In genomic region chr7:89339142-89339435, GRCm38 (mm10) we compare ENCODE assay signal across 8 mouse cellular contexts.
DNase-seq lines count a peak whose midpoint lies in the region; ATAC-seq and TF ChIP-seq lines count a peak whose summit lies in the region.

No protein-coding gene starts in this region.

- no peak for TF ChIP-seq POLR2A in cortical plate, adult 2 months (IDR thresholded peaks at IDR 0.05; ENCODE audit: extremely low read depth, insufficient read depth, low read length)
- TF ChIP-seq POLR2A in myocyte (IDR thresholded peaks at IDR 0.05; ENCODE audit: insufficient read length, low read depth) = no peak

- no peaks in the 10 kb centered on the region for H3K9me3 ChIP-seq in kidney, embryonic 16.5 days (ENCODE audit: low read length)
- H3K9me3 ChIP-seq in intestine, embryonic 15.5 days = no peaks in the 10 kb centered on the region

- peak overlapping the region; percentile 98 for H3K4me3 ChIP-seq in kidney, embryonic 16.5 days (ENCODE audit: low read length)
- H3K4me3 ChIP-seq in cortical plate, adult 2 months (ENCODE audit: insufficient read depth, low read length) = peak overlapping the region; percentile 97
- peak overlapping the region; percentile 69 for H3K4me3 ChIP-seq in intestine, embryonic 15.5 days (replicated peaks)
- H3K4me3 ChIP-seq in myocyte = peak overlapping the region; percentile 68

- peak; percentile 46 for ATAC-seq in kidney, embryonic 16.5 days (ENCODE audit: low FRiP score, low TSS enrichment)
- peak; percentile 73 for ATAC-seq in intestine, embryonic 15.5 days

- H3K27ac ChIP-seq in kidney, embryonic 16.5 days (ENCODE audit: low read length) = no peak overlapping the region
- peak overlapping the region; percentile 70; the same call in 1 of the 2 replicates for H3K27ac ChIP-seq in cortical plate, adult 2 months (ENCODE audit: insufficient read depth, low read length)
- H3K27ac ChIP-seq in intestine, embryonic 15.5 days = peak overlapping the region; percentile 60; the same call in 1 of the 2 replicates

- peak overlapping the region; percentile 82 for H3ac ChIP-seq in myocyte (ENCODE audit: control insufficient read depth, insufficient read length)

- H3K27me3 ChIP-seq in kidney, embryonic 16.5 days (ENCODE audit: insufficient read depth, low read length) = no peaks in the 10 kb centered on the region
- H3K27me3 ChIP-seq in intestine, embryonic 15.5 days (replicated peaks) = no peaks in the 10 kb centered on the region
- H3K27me3 ChIP-seq in myocyte (ENCODE audit: control insufficient read depth, insufficient read depth, insufficient read length) = no peaks in the 10 kb centered on the region

- TF ChIP-seq CTCF in cortical plate, adult 2 months (IDR thresholded peaks at IDR 0.05; ENCODE audit: extremely low read depth, insufficient read depth, low read length) = no peak

- DNase-seq in kidney, postnatal 4 days = no peak
- DNase-seq in gastrocnemius, postnatal 10 days = no peak
- no peak for DNase-seq in cerebellum, adult 8-10 months
- DNase-seq in frontal cortex, postnatal 25 days (ENCODE audit: low spot score in 2 of 2) = no peak

- H3K79me2 ChIP-seq in myocyte (ENCODE audit: control insufficient read depth, insufficient read depth) = peaks cover 29% of the 10 kb centered on the region

- H3K36me3 ChIP-seq in kidney, embryonic 16.5 days (ENCODE audit: insufficient read depth, low read length) = no peaks in the 10 kb centered on the region
- H3K36me3 ChIP-seq in intestine, embryonic 15.5 days = no peaks in the 10 kb centered on the region
- H3K36me3 ChIP-seq in myocyte (ENCODE audit: control insufficient read depth, insufficient read depth) = no peaks in the 10 kb centered on the region

- H3K4me1 ChIP-seq in kidney, embryonic 16.5 days (ENCODE audit: insufficient read depth, low read length) = peaks cover 16% of the 10 kb centered on the region
- H3K4me1 ChIP-seq in cortical plate, adult 2 months (ENCODE audit: control insufficient read depth, insufficient read depth, low read length) = peaks cover 4% of the 10 kb centered on the region; the same call in 1 of the 2 replicates
- no peaks in the 10 kb centered on the region for H3K4me1 ChIP-seq in intestine, embryonic 15.5 days (replicated peaks)

- peak overlapping the region; percentile 92 for H3K4me2 ChIP-seq in kidney, embryonic 16.5 days (replicated peaks; ENCODE audit: low read depth, low read length)
- peak overlapping the region; percentile 86 for H3K4me2 ChIP-seq in intestine, embryonic 15.5 days (replicated peaks)
- H3K4me2 ChIP-seq in myocyte (ENCODE audit: low read depth) = peak overlapping the region; percentile 86

- peak overlapping the region; percentile 94 for H3K9ac ChIP-seq in kidney, embryonic 16.5 days (replicated peaks; ENCODE audit: low read length)
- H3K9ac ChIP-seq in intestine, embryonic 15.5 days = peak overlapping the region; percentile 75

TF ChIP-seq in myocyte, 11 proteins besides CTCF, POLR2A, EP300 and RAD21:
- TF ChIP-seq MYOG (IDR thresholded peaks at IDR 0.05; ENCODE audit: control insufficient read depth in 1 of 3, insufficient read depth in 1 of 3, insufficient read length in 2 of 3, low read depth in 2 of 3) = no peak
- no peak for TF ChIP-seq CEBPB (IDR thresholded peaks at IDR 0.05; ENCODE audit: insufficient read depth, poor library complexity, severe bottlenecking)
- TF ChIP-seq MYOD1 (IDR thresholded peaks at IDR 0.05; ENCODE audit: control insufficient read depth in 1 of 3, insufficient read length in 2 of 3, low read depth in 2 of 3) = no peak
- TF ChIP-seq USF1 (IDR thresholded peaks at IDR 0.05; ENCODE audit: low read depth) = no peak
- TF ChIP-seq REST (IDR thresholded peaks at IDR 0.05; ENCODE audit: insufficient read depth, insufficient read length) = no peak
- no peak for TF ChIP-seq E2F4 (IDR thresholded peaks at IDR 0.05; ENCODE audit: insufficient read depth)
- no peak for TF ChIP-seq MAX (IDR thresholded peaks at IDR 0.05; ENCODE audit: low read depth)
- no peak for TF ChIP-seq SRF (IDR thresholded peaks at IDR 0.05; ENCODE audit: control insufficient read depth, insufficient read length, low read depth)
- TF ChIP-seq POLR2AphosphoS2 (IDR thresholded peaks at IDR 0.05; ENCODE audit: insufficient read length, low read depth) = no peak
- no peak for TF ChIP-seq TCF12 (IDR thresholded peaks at IDR 0.05; ENCODE audit: insufficient read depth, poor library complexity, severe bottlenecking)
- no peak for TF ChIP-seq TCF3 (IDR thresholded peaks at IDR 0.05; ENCODE audit: insufficient read length, low read depth)
TF ChIP-seq in myocyte: peak in this region for 0.
